Comparison of ENCODE assay signal across 14 mouse cellular contexts in genomic region chr13:97573601-97574000, GRCm38 (mm10).
"Had no signal": no experiment of that assay in that cellular context is flagged by ENCODE, and none has a peak within 500 bp of the region (broad histone marks: within the 10 kb centered on the region; RNA-seq: fewer than 3 reads in every experiment).

No protein-coding gene starts in this region.

- H3K9ac ChIP-seq: limb, embryonic 15.5 days; liver, embryonic 12.5 days; lung, embryonic 15.5 days; midbrain, embryonic 15.5 days; neural tube, embryonic 13.5 days had no signal

- ATAC-seq: liver, embryonic 12.5 days; midbrain, embryonic 15.5 days had no signal

- H3K4me1 ChIP-seq: midbrain, embryonic 15.5 days had no signal

- H3K36me3 ChIP-seq: limb, embryonic 15.5 days; liver, embryonic 12.5 days; lung, embryonic 15.5 days; midbrain, embryonic 15.5 days; neural tube, embryonic 13.5 days had no signal

- H3K9me3 ChIP-seq: limb, embryonic 15.5 days; liver, embryonic 12.5 days; lung, embryonic 15.5 days; midbrain, embryonic 15.5 days; neural tube, embryonic 13.5 days had no signal

- H3K4me2 ChIP-seq: limb, embryonic 15.5 days; liver, embryonic 12.5 days; lung, embryonic 15.5 days; midbrain, embryonic 15.5 days; neural tube, embryonic 13.5 days had no signal

- H3K4me3 ChIP-seq: limb, embryonic 15.5 days; liver, embryonic 12.5 days; lung, embryonic 15.5 days; midbrain, embryonic 15.5 days; neural tube, embryonic 13.5 days had no signal

- H3K27ac ChIP-seq: limb, embryonic 15.5 days; liver, embryonic 12.5 days; lung, embryonic 15.5 days; macrophage; midbrain, embryonic 15.5 days; neural tube, embryonic 13.5 days had no signal

- DNase-seq: kidney, adult 11 months; kidney, adult 9 months; kidney, postnatal 10 days; layer of hippocampus, postnatal 36 days; lung, postnatal 14 days; right cerebral cortex, postnatal 25 days; thymus, adult 18-20 months; thymus, postnatal 14 days had no signal

- H3K27me3 ChIP-seq: limb, embryonic 15.5 days; liver, embryonic 12.5 days; lung, embryonic 15.5 days; midbrain, embryonic 15.5 days; neural tube, embryonic 13.5 days had no signal
